Mouse (Mus musculus) ES-Bruce4 (cell line): ENCODE data around the gene Vwa8. TPM values are rescaled to one million over a fixed set of nuclear protein-coding genes. Genes with fewer than 3 reads are reported as not detected.

Experiments
- H3K27ac ChIP-seq: 2 replicates; pipeline ENCODE4 v1.5.1; 2012; ENCODE audit warnings: low read length, inconsistent platforms; ENCODE audit not compliant: insufficient read depth
- H3K27me3 ChIP-seq: 2 replicates; pipeline ENCODE4 v1.6.1; 2012; ENCODE audit warnings: mild to moderate bottlenecking, low read length, inconsistent platforms; ENCODE audit not compliant: control insufficient read depth, poor library complexity, insufficient read depth, severe bottlenecking
- H3K36me3 ChIP-seq: 2 replicates; pipeline ENCODE4 v1.6.1; 2012; ENCODE audit warnings: inconsistent platforms, mild to moderate bottlenecking, low read length, moderate library complexity; ENCODE audit not compliant: control insufficient read depth, poor library complexity, insufficient read depth, severe bottlenecking
- H3K4me1 ChIP-seq: one replicate; pipeline ENCODE4 v1.8.1; 2011; ENCODE audit warnings: low read length; ENCODE audit not compliant: control insufficient read depth, insufficient read depth
- H3K4me3 ChIP-seq: 2 replicates; pipeline ENCODE4 v1.5.1; 2011; ENCODE audit warnings: low read depth, mild to moderate bottlenecking, low read length
- H3K9ac ChIP-seq: 2 replicates; pipeline ENCODE4 v1.6.1; 2012; ENCODE audit warnings: low read depth, mild to moderate bottlenecking, inconsistent platforms; ENCODE audit not compliant: poor library complexity, severe bottlenecking
- H3K9me3 ChIP-seq: replicated peaks from 2 replicates; pipeline ENCODE4 v1.6.1; 2012; ENCODE audit warnings: mild to moderate bottlenecking, low read length, inconsistent platforms; ENCODE audit not compliant: control insufficient read depth, poor library complexity, insufficient read depth, severe bottlenecking
- CTCF ChIP-seq: IDR thresholded peaks from one replicate; pipeline ENCODE4 v1.8.1; 2011; ENCODE audit warnings: low read depth, low read length
- EP300 ChIP-seq: IDR thresholded peaks from 2 replicates; pipeline ENCODE4 v1.6.1; 2011; ENCODE audit warnings: low read depth, low read length; ENCODE audit not compliant: insufficient read depth
- POLR2A ChIP-seq: IDR thresholded peaks from one replicate; pipeline ENCODE4 v1.8.1; 2011; ENCODE audit warnings: low read length; ENCODE audit not compliant: insufficient read depth
- polyA plus RNA-seq: library from polyadenylated mRNA; stranded (reverse); fragments of >200 nt; gene quantifications from 2 replicates; pipeline ENCODE4 v1.2.4, GENCODE M21; 2011; ENCODE audit warnings: low read depth; ENCODE audit not compliant: missing spikeins, insufficient read depth, insufficient read length

The Vwa8 gene
- 13.1 and 14.5 TPM in 2 replicates for polyA plus RNA-seq

- Histone ChIP-seq H3K27me3 (no peaks in the 10 kb centered on the region), H3K9ac (peak within 1 kb of the TSS; percentile 89)
- TF ChIP-seq POLR2A: no peak
- TF ChIP-seq CTCF: peak; percentile 32
- no peak for TF ChIP-seq EP300
These were observed at the start of gene Vwa8 for GRCm38 (mm10) chr14:78848941-78849911. Gene Vwa8, plus strand, starts transcription at chr14:78849052.

GRCm38 (mm10) chr14:78802378-78802777 is 46.5 kb upstream of the Vwa8 start:
- no peaks in the 10 kb centered on the region for H3K36me3 ChIP-seq
- TF ChIP-seq CTCF: no peak
- no peak for TF ChIP-seq EP300
- no peak for TF ChIP-seq POLR2A
- H3K4me1 ChIP-seq: no peaks in the 10 kb centered on the region
- H3K27ac ChIP-seq: no peak overlapping the region
- H3K9me3 ChIP-seq: no peaks in the 10 kb centered on the region
- no peak overlapping the region for H3K4me3 ChIP-seq
- H3K27me3 ChIP-seq: no peaks in the 10 kb centered on the region
- no peak overlapping the region for H3K9ac ChIP-seq

More at GRCm38 (mm10) chr14:78848941-78849911, at the start of gene Vwa8:
- Histone ChIP-seq H3K4me3 (peak within 1 kb of the TSS; percentile 99), H3K4me1 (no peaks in the 10 kb centered on the region), H3K27ac (peak within 1 kb of the TSS; percentile 55), H3K9me3 (no peaks in the 10 kb centered on the region), H3K36me3 (no peaks in the 10 kb centered on the region)

GRCm38 (mm10) chr14:78803924-78804323 is 44.9 kb upstream of the Vwa8 start:
- no peaks in the 10 kb centered on the region for H3K27me3 ChIP-seq
- no peak overlapping the region for H3K9ac ChIP-seq
- no peaks in the 10 kb centered on the region for H3K4me1 ChIP-seq
- no peaks in the 10 kb centered on the region for H3K9me3 ChIP-seq
- no peak overlapping the region for H3K4me3 ChIP-seq
- H3K27ac ChIP-seq: no peak overlapping the region
- no peaks in the 10 kb centered on the region for H3K36me3 ChIP-seq
- no peak for TF ChIP-seq POLR2A
- TF ChIP-seq EP300: no peak
- no peak for TF ChIP-seq CTCF

- Histone ChIP-seq H3K4me3 (no peak overlapping the region), H3K9me3 (no peaks in the 10 kb centered on the region), H3K9ac (no peak overlapping the region), H3K4me1 (peaks cover 3% of the 10 kb centered on the region), H3K36me3 (no peaks in the 10 kb centered on the region), H3K27me3 (no peaks in the 10 kb centered on the region), H3K27ac (no peak overlapping the region)
- TF ChIP-seq CTCF (no peak), POLR2A (no peak), EP300 (no peak)
These were observed 36.0 kb upstream of the Vwa8 start for GRCm38 (mm10) chr14:78812896-78813295.

- no peaks in the 10 kb centered on the region for H3K27me3 ChIP-seq
- no peak overlapping the region for H3K27ac ChIP-seq
- no peaks in the 10 kb centered on the region for H3K36me3 ChIP-seq
- peaks cover 3% of the 10 kb centered on the region for H3K4me1 ChIP-seq
- no peak overlapping the region for H3K9ac ChIP-seq
- no peak overlapping the region for H3K4me3 ChIP-seq
- no peak for TF ChIP-seq EP300
- no peak for TF ChIP-seq POLR2A
- no peak for TF ChIP-seq CTCF
- no peaks in the 10 kb centered on the region for H3K9me3 ChIP-seq
These were observed 32.4 kb upstream of the Vwa8 start for GRCm38 (mm10) chr14:78816411-78816810.

- H3K27me3 ChIP-seq: no peaks in the 10 kb centered on the region
- no peak overlapping the region for H3K27ac ChIP-seq
- no peak overlapping the region for H3K9ac ChIP-seq
- TF ChIP-seq CTCF (no peak), POLR2A (no peak), EP300 (no peak)
- H3K4me3 ChIP-seq: no peak overlapping the region
- H3K9me3 ChIP-seq: no peaks in the 10 kb centered on the region
- peaks cover 3% of the 10 kb centered on the region for H3K4me1 ChIP-seq
- no peaks in the 10 kb centered on the region for H3K36me3 ChIP-seq
These were observed 31.2 kb upstream of the Vwa8 start for GRCm38 (mm10) chr14:78817651-78818050.
